Mouse (Mus musculus) left cerebral cortex, postnatal 10 days (tissue): Measurements from ENCODE around the gene Gm8720. TPM values are rescaled to one million over a fixed set of nuclear protein-coding genes. Genes with fewer than 3 reads are reported as not detected.
"Not testable (repeated sequence)": the region's sequence is repeated elsewhere in the genome, so short reads cannot be mapped to it uniquely, and the experiment has no call there.

Source experiments
- DNase-seq, 2 experiments: peaks; one replicate each; pipeline ENCODE4 v3.0.0; 2021 to 2022; ENCODE audit warnings: low spot score in 2 of 2, mixed read lengths in 1 of 2; ENCODE audit errors: extremely low spot score in 1 of 2
- intact Hi-C: fragments of 180-260 bp; cut with DNase I; formaldehyde crosslinking; loops from one replicate; pipeline ENCODE4 v1.15.1; 2025
- total RNA-seq, 2 experiments: library from RNA; stranded (reverse); gene quantifications; 2 replicates each; pipeline ENCODE4 v1.2.3; 2021

Gene Gm8720
- total RNA-seq: not detected

DNA sequence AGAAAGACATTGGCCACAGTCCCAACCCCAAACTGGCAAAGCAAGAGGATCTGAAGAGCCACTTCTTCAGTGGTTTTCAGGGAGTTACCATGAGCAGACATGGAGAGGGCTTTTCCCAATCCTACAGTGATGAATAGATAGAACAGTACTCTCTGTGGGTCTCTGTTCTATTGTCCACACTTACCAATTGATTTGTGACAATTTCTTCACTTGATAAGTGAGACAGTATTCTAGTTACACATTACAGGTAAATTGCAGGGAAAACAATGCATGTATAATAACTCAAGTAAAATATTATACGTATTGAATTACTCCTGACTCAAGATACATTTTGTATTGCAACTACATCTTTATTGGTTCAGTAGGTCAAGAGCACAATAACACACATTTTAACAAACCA is at the start of gene Gm8720:
Gene Gm8720 (minus strand): TSS at position 101 of the 400 bp plus-strand sequence.
- intact Hi-C loops, DNase-seq: not testable (repeated sequence)

DNA sequence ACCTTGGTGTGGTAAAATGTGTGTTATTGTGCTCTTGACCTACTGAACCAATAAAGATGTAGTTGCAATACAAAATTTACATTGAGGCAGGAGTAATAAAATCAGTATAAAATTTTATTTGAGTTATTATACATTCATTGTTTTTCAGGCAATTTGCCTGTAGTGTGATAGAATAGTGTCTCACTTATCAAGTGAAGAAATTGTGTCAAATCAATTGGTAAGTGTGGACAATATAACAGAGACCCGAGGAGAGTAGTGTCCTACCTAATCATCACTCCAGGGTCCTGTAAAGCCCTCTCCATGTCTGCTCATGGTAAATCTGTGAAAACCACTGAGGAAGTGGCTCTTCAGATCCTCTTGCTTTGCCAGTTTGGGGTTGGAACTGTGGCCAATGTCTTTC is 12.0 kb downstream of the Gm8720 start, which contains the start of gene Vmn1r163:
Gene Vmn1r163 (plus strand): TSS at position 301 of the 400 bp plus-strand sequence.
- DNase-seq, intact Hi-C loops: not testable (repeated sequence)

DNA sequence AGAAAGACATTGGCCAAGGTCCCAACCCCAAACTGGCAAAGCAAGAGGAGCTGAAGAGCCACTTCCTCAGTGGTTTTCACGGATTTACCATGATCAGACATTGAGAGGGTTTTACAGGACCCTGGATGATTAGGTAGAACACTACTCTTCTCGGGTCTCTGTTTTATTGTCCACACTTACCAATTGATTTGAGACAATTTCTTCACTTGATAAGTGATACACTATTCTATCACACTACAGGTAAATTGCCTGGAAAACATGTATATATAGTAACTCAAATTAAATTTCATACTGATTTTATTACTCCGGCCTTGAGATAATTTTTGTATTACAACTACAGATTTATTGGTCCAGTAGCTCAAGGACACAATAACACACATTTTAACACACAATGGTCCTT is 47.4 kb downstream of the Gm8720 start, which contains the start of gene Gm4216:
Gene Gm4216 (minus strand): TSS at position 101 of the 400 bp plus-strand sequence.
- intact Hi-C loops, DNase-seq: not testable (repeated sequence)

Other genes with a start within 250 kb of the Gm8720 start
- gene Vmn1r159, start 223.9 kb downstream of the Gm8720 start, total RNA-seq: not detected
- not detected for gene Vmn1r160, start 196.2 kb downstream of the Gm8720 start, total RNA-seq
- gene Gm4214, start 82.8 kb downstream of the Gm8720 start, total RNA-seq: not detected
- gene Gm4216, start 47.5 kb downstream of the Gm8720 start, total RNA-seq: not detected
- not detected for gene Vmn1r163, start 11.9 kb downstream of the Gm8720 start, total RNA-seq
- not detected for gene Gm10662, start 77.0 kb upstream of the Gm8720 start, total RNA-seq
- gene Vmn1r165, start 149.9 kb upstream of the Gm8720 start, total RNA-seq: not detected
- gene Vmn1r166, start 184.2 kb upstream of the Gm8720 start, total RNA-seq: not detected
- gene Gm6902, start 211.4 kb upstream of the Gm8720 start, total RNA-seq: not detected
- not detected for gene Nlrp4e, start 233.7 kb upstream of the Gm8720 start, total RNA-seq